Mouse (Mus musculus): ENCODE results near the gene Uncx. TPM values are rescaled to one million over a fixed set of nuclear protein-coding genes. Genes with fewer than 3 reads are reported as not detected.

The Uncx gene
- polyA plus RNA-seq, 1 experiment from 2014 or later, result 96.1 TPM

- Histone ChIP-seq H3K27ac (peak overlapping the region; percentile 89), H3K4me2 (peak overlapping the region; percentile 60), H3K9me3 (replicated peaks) (no peaks in the 10 kb centered on the region), H3K27me3 (peaks cover 89% of the 10 kb centered on the region), H3K4me3 (replicated peaks) (peak overlapping the region; percentile 48), H3K9ac (peak overlapping the region; percentile 57), H3K4me1 (peaks cover 44% of the 10 kb centered on the region), H3K36me3 (no peaks in the 10 kb centered on the region)
- ATAC-seq (replicated peaks; ENCODE audit: low FRiP score), result peak; percentile 33
- under 1% methylated on average over 71 of the region's 71 CpGs for WGBS
These were observed 466 bp downstream of the Uncx start for GRCm38 (mm10) chr5:139543650-139544270.

GRCm38 (mm10) chr5:139544271-139545135 is 1.2 kb downstream of the Uncx start:
- Histone ChIP-seq H3K9me3 (replicated peaks) (no peaks in the 10 kb centered on the region), H3K36me3 (no peaks in the 10 kb centered on the region), H3K4me2 (peak overlapping the region; percentile 60), H3K4me1 (peaks cover 47% of the 10 kb centered on the region), H3K9ac (peak overlapping the region; percentile 57), H3K27me3 (peaks cover 92% of the 10 kb centered on the region), H3K27ac (peak overlapping the region; percentile 89), H3K4me3 (replicated peaks) (peak overlapping the region; percentile 48)
- under 1% methylated on average over 54 of the region's 54 CpGs for WGBS
- no peak for ATAC-seq (replicated peaks; ENCODE audit: low FRiP score)

- H3K4me3 ChIP-seq (replicated peaks), result peak overlapping the region; percentile 48
- 2% methylated on average over 7 of the region's 7 CpGs for WGBS
- H3K36me3 ChIP-seq, result no peaks in the 10 kb centered on the region
- H3K9ac ChIP-seq, result peak overlapping the region; percentile 57
- H3K4me2 ChIP-seq, result peak overlapping the region; percentile 60
- ATAC-seq (replicated peaks; ENCODE audit: low FRiP score), result no peak
- H3K4me1 ChIP-seq, result peaks cover 48% of the 10 kb centered on the region
- H3K27me3 ChIP-seq, result peaks cover 95% of the 10 kb centered on the region
- no peaks in the 10 kb centered on the region for H3K9me3 ChIP-seq (replicated peaks)
- peak overlapping the region; percentile 89 for H3K27ac ChIP-seq
These were observed 1.9 kb downstream of the Uncx start for GRCm38 (mm10) chr5:139545221-139545620.

- peak overlapping the region; percentile 60 for H3K4me2 ChIP-seq
- 5% methylated on average over 9 of the region's 9 CpGs for WGBS
- no peaks in the 10 kb centered on the region for H3K9me3 ChIP-seq (replicated peaks)
- peaks cover 95% of the 10 kb centered on the region for H3K27me3 ChIP-seq
- H3K36me3 ChIP-seq, result no peaks in the 10 kb centered on the region
- H3K27ac ChIP-seq, result peak overlapping the region; percentile 89
- H3K4me1 ChIP-seq, result peaks cover 42% of the 10 kb centered on the region
- H3K9ac ChIP-seq, result peak overlapping the region; percentile 57
- ATAC-seq (replicated peaks; ENCODE audit: low FRiP score), result no peak
- H3K4me3 ChIP-seq (replicated peaks), result peak overlapping the region; percentile 48
These were observed 2.5 kb downstream of the Uncx start for GRCm38 (mm10) chr5:139545673-139546335.

GRCm38 (mm10) chr5:139546336-139546770 is 3.1 kb downstream of the Uncx start:
- peaks cover 95% of the 10 kb centered on the region for H3K27me3 ChIP-seq
- no peaks in the 10 kb centered on the region for H3K9me3 ChIP-seq (replicated peaks)
- H3K4me3 ChIP-seq (replicated peaks), result peak overlapping the region; percentile 48
- WGBS, result under 1% methylated on average over 26 of the region's 26 CpGs
- no peak for ATAC-seq (replicated peaks; ENCODE audit: low FRiP score)
- peaks cover 44% of the 10 kb centered on the region for H3K4me1 ChIP-seq
- H3K9ac ChIP-seq, result peak overlapping the region; percentile 57
- peak overlapping the region; percentile 60 for H3K4me2 ChIP-seq
- H3K27ac ChIP-seq, result peak overlapping the region; percentile 89
- no peaks in the 10 kb centered on the region for H3K36me3 ChIP-seq

GRCm38 (mm10) chr5:139546771-139547420 is 3.6 kb downstream of the Uncx start:
- Histone ChIP-seq H3K36me3 (no peaks in the 10 kb centered on the region), H3K4me3 (replicated peaks) (peak overlapping the region; percentile 48), H3K27me3 (peaks cover 94% of the 10 kb centered on the region), H3K9ac (peak overlapping the region; percentile 57), H3K4me2 (peak overlapping the region; percentile 60), H3K4me1 (peaks cover 43% of the 10 kb centered on the region), H3K27ac (peak overlapping the region; percentile 89), H3K9me3 (replicated peaks) (no peaks in the 10 kb centered on the region)
- WGBS, result under 1% methylated on average over 65 of the region's 68 CpGs
- no peak for ATAC-seq (replicated peaks; ENCODE audit: low FRiP score)

GRCm38 (mm10) chr5:139547421-139547931 is 4.2 kb downstream of the Uncx start:
- WGBS, result under 1% methylated on average over 44 of the region's 49 CpGs
- Histone ChIP-seq H3K27ac (peak overlapping the region; percentile 89), H3K4me1 (peaks cover 48% of the 10 kb centered on the region), H3K36me3 (no peaks in the 10 kb centered on the region), H3K4me2 (peak overlapping the region; percentile 60), H3K9me3 (replicated peaks) (no peaks in the 10 kb centered on the region), H3K4me3 (replicated peaks) (peak overlapping the region; percentile 48), H3K9ac (peak overlapping the region; percentile 57), H3K27me3 (peaks cover 94% of the 10 kb centered on the region)
- no peak for ATAC-seq (replicated peaks; ENCODE audit: low FRiP score)

GRCm38 (mm10) chr5:139553446-139554273 is 10.4 kb downstream of the Uncx start:
- Histone ChIP-seq H3K4me2 (peak overlapping the region; percentile 60), H3K27me3 (peaks cover 97% of the 10 kb centered on the region), H3K9ac (no peak overlapping the region), H3K4me1 (peaks cover 71% of the 10 kb centered on the region), H3K27ac (peak overlapping the region; percentile 92), H3K36me3 (no peaks in the 10 kb centered on the region), H3K4me3 (replicated peaks) (peak overlapping the region; percentile 8; the same call in 1 of the 2 replicates), H3K9me3 (replicated peaks) (no peaks in the 10 kb centered on the region)
- ATAC-seq (replicated peaks; ENCODE audit: low FRiP score), result no peak
- WGBS, result 4% methylated on average over 26 of the region's 29 CpGs

- H3K36me3 ChIP-seq, result no peaks in the 10 kb centered on the region
- peak; percentile 30; the same call in 1 of the 2 replicates for ATAC-seq (replicated peaks; ENCODE audit: low FRiP score)
- peaks cover 77% of the 10 kb centered on the region for H3K4me1 ChIP-seq
- H3K9me3 ChIP-seq (replicated peaks), result no peaks in the 10 kb centered on the region
- WGBS, result 3% methylated on average over 28 of the region's 28 CpGs
- H3K4me2 ChIP-seq, result peak overlapping the region; percentile 32
- peaks cover 97% of the 10 kb centered on the region for H3K27me3 ChIP-seq
- no peak overlapping the region for H3K9ac ChIP-seq
- peak overlapping the region; percentile 92 for H3K27ac ChIP-seq
- 0 out of 2 replicates have a peak overlapping the region, but pooled peaks have one; percentile 2 for H3K4me3 ChIP-seq (replicated peaks)
These were observed 11.4 kb downstream of the Uncx start for GRCm38 (mm10) chr5:139554478-139555335.

GRCm38 (mm10) chr5:139555476-139556115 is 12.3 kb downstream of the Uncx start:
- H3K27ac ChIP-seq, result peak overlapping the region; percentile 92
- no peak overlapping the region for H3K4me3 ChIP-seq (replicated peaks)
- H3K9ac ChIP-seq, result no peak overlapping the region
- H3K4me2 ChIP-seq, result peak overlapping the region; percentile 32; the same call in 1 of the 2 replicates
- ATAC-seq (replicated peaks; ENCODE audit: low FRiP score), result no peak
- H3K36me3 ChIP-seq, result no peaks in the 10 kb centered on the region
- H3K4me1 ChIP-seq, result peaks cover 83% of the 10 kb centered on the region
- H3K27me3 ChIP-seq, result peaks cover 98% of the 10 kb centered on the region
- no peaks in the 10 kb centered on the region for H3K9me3 ChIP-seq (replicated peaks)
- 4% methylated on average over 7 of the region's 7 CpGs for WGBS
